Mouse (Mus musculus) olfactory bulb, adult 2 months (tissue): ENCODE results near the gene Pkp4.

Source experiments
- CTCF ChIP-seq: fragments of 200-500 bp; IDR thresholded peaks from 2 replicates; pipeline ENCODE4 v1.5.1; 2012; ENCODE audit warnings: low read depth, mild to moderate bottlenecking, low read length, moderate library complexity; ENCODE audit not compliant: insufficient read depth
- POLR2A ChIP-seq: fragments of 200-500 bp; IDR thresholded peaks from 2 replicates; pipeline ENCODE4 v1.6.1; 2012; ENCODE audit warnings: mild to moderate bottlenecking, low read depth, low read length, moderate library complexity; ENCODE audit not compliant: insufficient read depth

- TF ChIP-seq CTCF, result no peak
- no peak for TF ChIP-seq POLR2A
These were observed 47.1 kb downstream of the Pkp4 start for GRCm38 (mm10) chr2:59207725-59208124.
